Mouse (Mus musculus) embryonic facial prominence, embryonic 15.5 days (tissue): ENCODE data around the gene Ubxn11. TPM values are rescaled to one million over a fixed set of nuclear protein-coding genes. Genes with fewer than 3 reads are reported as not detected.
"Not testable (repeated sequence)": the region's sequence is repeated elsewhere in the genome, so short reads cannot be mapped to it uniquely, and the experiment has no call there.

Source experiments
- ATAC-seq: fragments of 200-750 bp; cut with Nextera tagmentation; 2 replicates; pipeline ENCODE4 v1.8.0; 2017; ENCODE audit warnings: low read depth, moderate TSS enrichment; ENCODE audit not compliant: insufficient number of reproducible peaks, low FRiP score, low TSS enrichment
- H3K27ac ChIP-seq: fragments of 300-500 bp; sonication (generic); replicated peaks from 2 replicates; pipeline ENCODE4 v1.5.1; 2015; ENCODE audit warnings: mild to moderate bottlenecking, inconsistent platforms
- H3K27me3 ChIP-seq: fragments of 300-500 bp; sonication (generic); 2 replicates; pipeline ENCODE4 v1.6.1; 2015; ENCODE audit warnings: inconsistent platforms
- H3K36me3 ChIP-seq: fragments of 300-500 bp; sonication (generic); 2 replicates; pipeline ENCODE4 v1.6.1; 2015; ENCODE audit warnings: mild to moderate bottlenecking, inconsistent platforms
- H3K4me1 ChIP-seq: fragments of 300-500 bp; sonication (generic); 2 replicates; pipeline ENCODE4 v1.6.1; 2015; ENCODE audit warnings: inconsistent platforms
- H3K4me2 ChIP-seq: fragments of 300-500 bp; sonication (generic); replicated peaks from 2 replicates; pipeline ENCODE4 v1.6.1; 2015; ENCODE audit warnings: mild to moderate bottlenecking, inconsistent platforms
- H3K4me3 ChIP-seq: fragments of 300-500 bp; sonication (generic); replicated peaks from 2 replicates; pipeline ENCODE4 v1.5.1; 2015; ENCODE audit warnings: mild to moderate bottlenecking, inconsistent platforms
- H3K9ac ChIP-seq: fragments of 300-500 bp; sonication (generic); 2 replicates; pipeline ENCODE4 v1.6.1; 2015; ENCODE audit warnings: inconsistent platforms
- H3K9me3 ChIP-seq: fragments of 300-500 bp; sonication (generic); replicated peaks from 2 replicates; pipeline ENCODE4 v1.6.1; 2016; ENCODE audit warnings: inconsistent platforms
- WGBS: fragments of 180-500 bp; shearing (Covaris S2); methylation state at CpG from one replicate; pipeline ENCODE4 v1.1.7; 2015; 5-methylcytosine and 5-hydroxymethylcytosine counted together
- polyA plus RNA-seq: library from polyadenylated mRNA; unstranded; fragments of >200 nt; fragmentation: Nextera tagmentation; extraction: Ambion mirVana; gene quantifications from 2 replicates; pipeline ENCODE4 v1.2.1, GENCODE M21; 2015

The Ubxn11 gene
- polyA plus RNA-seq, 1 experiment from 2014 or later: 23.7 TPM

- no peak overlapping the region for H3K4me2 ChIP-seq
- 97% methylated on average over 3 of the region's 3 CpGs for WGBS
- no peak overlapping the region for H3K4me3 ChIP-seq
- 0 out of 2 replicates have a peak, but pooled peaks cover 5% of the 10 kb centered on the region for H3K4me1 ChIP-seq
- no peaks in the 10 kb centered on the region for H3K27me3 ChIP-seq
- no peaks in the 10 kb centered on the region for H3K9me3 ChIP-seq
- no peak overlapping the region for H3K27ac ChIP-seq
- no peak for ATAC-seq
- H3K9ac ChIP-seq: no peak overlapping the region
- peaks cover 37% of the 10 kb centered on the region for H3K36me3 ChIP-seq
These were observed 52.0 kb downstream of the Ubxn11 start for GRCm38 (mm10) chr4:134154354-134154753.

- peaks cover 37% of the 10 kb centered on the region for H3K36me3 ChIP-seq
- ATAC-seq: no peak
- no peak overlapping the region for H3K9ac ChIP-seq
- H3K4me1 ChIP-seq: 0 out of 2 replicates have a peak, but pooled peaks cover 5% of the 10 kb centered on the region
- H3K9me3 ChIP-seq: no peaks in the 10 kb centered on the region
- H3K27ac ChIP-seq: no peak overlapping the region
- 87% methylated on average over 6 of the region's 6 CpGs for WGBS
- H3K27me3 ChIP-seq: no peaks in the 10 kb centered on the region
- no peak overlapping the region for H3K4me3 ChIP-seq
- no peak overlapping the region for H3K4me2 ChIP-seq
These were observed 53.2 kb downstream of the Ubxn11 start for GRCm38 (mm10) chr4:134155531-134155930.

GRCm38 (mm10) chr4:134155961-134156465 lies 53.6 kb downstream of the Ubxn11 start:
- Histone ChIP-seq H3K36me3 (peaks cover 34% of the 10 kb centered on the region), H3K4me2 (no peak overlapping the region), H3K9ac (no peak overlapping the region), H3K9me3 (no peaks in the 10 kb centered on the region), H3K4me3 (no peak overlapping the region), H3K4me1 (0 out of 2 replicates have a peak, but pooled peaks cover 5% of the 10 kb centered on the region), H3K27ac (peak overlapping the region; percentile 68; the same call in 1 of the 2 replicates), H3K27me3 (no peaks in the 10 kb centered on the region)
- WGBS: 88% methylated on average over 10 of the region's 10 CpGs
- ATAC-seq: no peak

DNA sequence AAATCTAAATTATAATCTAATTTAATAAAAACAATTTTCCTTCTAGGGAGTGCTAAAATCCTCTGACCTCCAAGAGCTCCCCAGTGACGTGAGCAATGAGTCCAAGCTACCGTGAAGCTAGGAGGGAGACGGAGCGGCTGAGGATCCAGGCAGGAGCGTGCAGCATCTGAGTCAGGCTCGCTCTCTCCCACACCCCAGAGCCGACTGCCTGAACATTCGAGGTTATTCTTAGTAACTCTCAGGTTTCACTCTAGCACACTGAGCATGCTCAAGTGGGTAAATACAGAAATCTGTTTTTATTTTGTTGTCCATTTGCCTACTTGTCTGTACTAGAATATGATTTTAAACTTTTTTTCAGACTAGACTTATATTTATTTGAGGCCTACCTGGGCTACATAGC lies 54.4 kb downstream of the Ubxn11 start:
- WGBS: 25% methylated on average over 8 of the region's 8 CpGs
- Histone ChIP-seq H3K9me3 (no peaks in the 10 kb centered on the region), H3K4me3 (no peak overlapping the region), H3K9ac (no peak overlapping the region), H3K27ac (peak overlapping the region; percentile 68; the same call in 1 of the 2 replicates), H3K4me2 (no peak overlapping the region), H3K36me3 (peaks cover 26% of the 10 kb centered on the region), H3K27me3 (no peaks in the 10 kb centered on the region), H3K4me1 (0 out of 2 replicates have a peak, but pooled peaks cover 5% of the 10 kb centered on the region)
- ATAC-seq: peak; percentile 78; the same call in 1 of the 2 replicates

GRCm38 (mm10) chr4:134157558-134157957 lies 55.2 kb downstream of the Ubxn11 start:
- 78% methylated on average over 2 of the region's 2 CpGs for WGBS

DNA sequence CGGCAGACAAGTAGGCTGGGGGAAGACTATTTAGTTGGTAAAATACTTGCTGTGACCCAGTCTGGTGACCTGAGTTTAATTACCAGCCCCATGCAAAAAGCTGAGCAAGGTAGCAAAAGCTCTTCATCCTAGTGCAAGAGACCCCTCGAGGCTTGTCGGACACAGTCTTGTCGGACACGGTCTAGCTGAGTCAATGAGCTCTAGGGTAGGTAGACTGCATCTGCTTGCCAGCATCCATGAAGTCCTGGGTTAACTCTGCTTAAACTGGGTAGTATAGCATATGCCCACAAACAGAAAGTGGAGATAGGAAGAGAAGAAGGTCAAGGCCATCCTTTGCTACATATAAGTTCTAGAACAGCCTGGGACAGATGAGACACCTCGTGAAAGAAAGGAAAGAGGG lies 56.4 kb downstream of the Ubxn11 start:
- H3K9ac ChIP-seq: no peak overlapping the region
- H3K4me3 ChIP-seq: no peak overlapping the region
- 68% methylated on average over 6 of the region's 6 CpGs for WGBS
- H3K4me2 ChIP-seq: no peak overlapping the region
- no peak overlapping the region for H3K27ac ChIP-seq
- peaks cover 14% of the 10 kb centered on the region; the same call in 1 of the 2 replicates for H3K36me3 ChIP-seq
- H3K9me3 ChIP-seq: no peaks in the 10 kb centered on the region
- no peak for ATAC-seq
- H3K27me3 ChIP-seq: no peaks in the 10 kb centered on the region
- H3K4me1 ChIP-seq: 0 out of 2 replicates have a peak, but pooled peaks cover 5% of the 10 kb centered on the region

More at GRCm38 (mm10) chr4:134157558-134157957, 55.2 kb downstream of the Ubxn11 start:
- Histone ChIP-seq H3K9ac (no peak overlapping the region), H3K4me2 (no peak overlapping the region), H3K9me3 (no peaks in the 10 kb centered on the region), H3K36me3 (peaks cover 22% of the 10 kb centered on the region), H3K27me3 (no peaks in the 10 kb centered on the region), H3K4me1 (0 out of 2 replicates have a peak, but pooled peaks cover 5% of the 10 kb centered on the region), H3K4me3 (no peak overlapping the region), H3K27ac (0 out of 2 replicates have a peak overlapping the region, but pooled peaks have one; percentile 11)
- ATAC-seq: no peak

GRCm38 (mm10) chr4:134160071-134160470 lies 57.7 kb downstream of the Ubxn11 start:
- WGBS: 3% methylated on average over 30 of the region's 30 CpGs
- not testable (repeated sequence) for ATAC-seq, H3K27me3 ChIP-seq, H3K27ac ChIP-seq, H3K4me1 ChIP-seq, H3K36me3 ChIP-seq, H3K9ac ChIP-seq, H3K9me3 ChIP-seq
- peak overlapping the region; percentile 42 for H3K4me2 ChIP-seq
- peak overlapping the region; percentile 52 for H3K4me3 ChIP-seq

GRCm38 (mm10) chr4:134164591-134164990 lies 62.2 kb downstream of the Ubxn11 start:
- no peak overlapping the region for H3K4me2 ChIP-seq
- 0 out of 2 replicates have a peak, but pooled peaks cover 4% of the 10 kb centered on the region for H3K36me3 ChIP-seq
- 88% methylated on average over 5 of the region's 6 CpGs for WGBS
- ATAC-seq: no peak
- H3K27ac ChIP-seq: 0 out of 2 replicates have a peak overlapping the region, but pooled peaks have one; percentile 63
- no peaks in the 10 kb centered on the region for H3K27me3 ChIP-seq
- H3K9ac ChIP-seq: no peak overlapping the region
- no peak overlapping the region for H3K4me3 ChIP-seq
- H3K9me3 ChIP-seq: no peaks in the 10 kb centered on the region
- H3K4me1 ChIP-seq: 0 out of 2 replicates have a peak, but pooled peaks cover 9% of the 10 kb centered on the region

DNA sequence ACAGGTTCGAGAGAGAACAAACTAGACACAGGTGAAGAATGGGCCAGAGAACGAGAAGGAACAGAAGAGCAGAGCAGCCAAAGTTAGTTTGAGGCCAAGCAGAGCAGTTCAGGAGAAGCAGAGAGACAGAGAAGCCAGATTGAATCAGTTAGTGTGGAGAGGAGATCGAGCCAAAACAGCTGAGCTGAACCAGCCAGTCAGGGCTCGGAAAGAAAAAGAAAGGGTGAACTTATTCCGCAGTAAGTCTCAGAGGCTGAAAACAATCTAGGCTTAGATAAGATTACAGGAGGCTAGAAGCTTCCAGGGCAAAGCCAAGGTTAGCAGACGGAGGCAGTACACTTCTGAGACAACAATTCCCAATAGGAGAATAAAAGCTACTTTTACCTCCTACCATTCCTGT lies 62.7 kb downstream of the Ubxn11 start:
- Histone ChIP-seq H3K27ac (0 out of 2 replicates have a peak overlapping the region, but pooled peaks have one; percentile 63), H3K9me3 (no peaks in the 10 kb centered on the region), H3K27me3 (no peaks in the 10 kb centered on the region), H3K4me2 (no peak overlapping the region), H3K36me3 (0 out of 2 replicates have a peak, but pooled peaks cover 4% of the 10 kb centered on the region), H3K4me3 (no peak overlapping the region), H3K9ac (no peak overlapping the region), H3K4me1 (0 out of 2 replicates have a peak, but pooled peaks cover 9% of the 10 kb centered on the region)
- WGBS: 43% methylated on average over 6 of the region's 6 CpGs
- ATAC-seq: no peak

- no peaks in the 10 kb centered on the region for H3K9me3 ChIP-seq
- WGBS: 86% methylated on average over 3 of the region's 3 CpGs
- no peak overlapping the region for H3K27ac ChIP-seq
- no peaks in the 10 kb centered on the region for H3K27me3 ChIP-seq
- H3K36me3 ChIP-seq: 0 out of 2 replicates have a peak, but pooled peaks cover 4% of the 10 kb centered on the region
- ATAC-seq: no peak
- 0 out of 2 replicates have a peak, but pooled peaks cover 9% of the 10 kb centered on the region for H3K4me1 ChIP-seq
- H3K4me3 ChIP-seq: no peak overlapping the region
- no peak overlapping the region for H3K4me2 ChIP-seq
- H3K9ac ChIP-seq: no peak overlapping the region
These were observed 63.4 kb downstream of the Ubxn11 start for GRCm38 (mm10) chr4:134165548-134166465.

DNA sequence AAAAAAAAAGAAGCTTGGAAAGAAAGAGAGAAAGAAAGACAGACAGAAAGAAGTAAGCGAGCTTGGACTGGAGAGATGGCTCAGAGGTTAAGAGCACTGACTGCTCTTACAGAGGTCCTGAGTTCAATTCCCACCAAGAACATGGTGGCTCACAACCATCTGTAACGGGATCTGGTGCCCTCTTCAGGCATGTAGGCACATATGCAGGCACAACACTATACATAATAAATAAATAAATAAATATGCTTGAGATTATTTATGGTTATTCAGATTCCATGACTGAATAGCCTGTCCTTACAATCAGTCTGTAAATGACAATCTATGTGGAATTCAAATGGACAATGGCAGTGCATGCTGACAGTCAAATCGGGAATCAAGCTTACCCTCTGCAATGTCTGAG lies 64.5 kb downstream of the Ubxn11 start:
- ATAC-seq: no peak
- H3K36me3 ChIP-seq: 0 out of 2 replicates have a peak, but pooled peaks cover 4% of the 10 kb centered on the region
- WGBS: 95% methylated on average over 3 of the region's 3 CpGs

More for the DNA sequence above, 64.5 kb downstream of the Ubxn11 start:
- Histone ChIP-seq H3K9ac (no peak overlapping the region), H3K27me3 (no peaks in the 10 kb centered on the region), H3K4me2 (no peak overlapping the region), H3K9me3 (no peaks in the 10 kb centered on the region), H3K4me1 (0 out of 2 replicates have a peak, but pooled peaks cover 9% of the 10 kb centered on the region), H3K27ac (no peak overlapping the region), H3K4me3 (no peak overlapping the region)
